Mouse (Mus musculus): ENCODE measurements around the gene Wwc2. TPM values are rescaled to one million over a fixed set of nuclear protein-coding genes. Genes with fewer than 3 reads are reported as not detected.

Gene Wwc2
- polyA plus RNA-seq, 1 experiment from 2014 or later = 4.7 TPM

DNA sequence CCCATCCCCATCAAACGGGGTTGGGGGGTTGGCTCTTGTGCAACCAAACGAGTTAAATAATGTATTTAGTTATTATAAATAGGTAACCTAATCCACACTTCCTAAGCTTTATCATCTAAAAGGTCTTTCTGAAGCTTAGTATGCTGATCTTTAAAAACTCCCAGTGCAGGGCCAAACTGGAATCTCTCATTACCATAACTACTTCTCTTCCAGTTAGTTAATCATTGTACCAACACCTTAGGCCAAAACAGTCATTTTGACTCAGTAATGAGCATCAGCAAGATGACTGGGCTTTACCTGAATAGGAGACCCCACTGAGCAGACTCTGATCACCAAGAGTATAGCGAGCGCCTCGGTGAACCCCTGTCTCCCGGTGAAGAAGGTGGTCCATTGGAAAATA is 4.7 kb upstream of the Wwc2 start:
- Histone ChIP-seq H3K4me3 (ENCODE audit: low read depth, low read length) (no peak overlapping the region), H3K4me1 (ENCODE audit: control insufficient read depth, insufficient read depth, low read length) (peaks cover 6% of the 10 kb centered on the region), H3K9me3 (replicated peaks; ENCODE audit: control insufficient read depth, low read length, poor library complexity, severe bottlenecking) (no peaks in the 10 kb centered on the region), H3K9ac (ENCODE audit: low read depth, low read length) (no peak overlapping the region), H3K27me3 (ENCODE audit: control insufficient read depth, insufficient read depth, low read depth, low read length) (no peaks in the 10 kb centered on the region), H3K4me2 (ENCODE audit: low read length) (no peak overlapping the region), H3K27ac (ENCODE audit: low read length) (no peak overlapping the region), H3K36me3 (ENCODE audit: control insufficient read depth, insufficient read depth, low read length) (no peaks in the 10 kb centered on the region)
- no peak for ATAC-seq
- WGBS = 81% methylated on average over 6 of the region's 6 CpGs

DNA sequence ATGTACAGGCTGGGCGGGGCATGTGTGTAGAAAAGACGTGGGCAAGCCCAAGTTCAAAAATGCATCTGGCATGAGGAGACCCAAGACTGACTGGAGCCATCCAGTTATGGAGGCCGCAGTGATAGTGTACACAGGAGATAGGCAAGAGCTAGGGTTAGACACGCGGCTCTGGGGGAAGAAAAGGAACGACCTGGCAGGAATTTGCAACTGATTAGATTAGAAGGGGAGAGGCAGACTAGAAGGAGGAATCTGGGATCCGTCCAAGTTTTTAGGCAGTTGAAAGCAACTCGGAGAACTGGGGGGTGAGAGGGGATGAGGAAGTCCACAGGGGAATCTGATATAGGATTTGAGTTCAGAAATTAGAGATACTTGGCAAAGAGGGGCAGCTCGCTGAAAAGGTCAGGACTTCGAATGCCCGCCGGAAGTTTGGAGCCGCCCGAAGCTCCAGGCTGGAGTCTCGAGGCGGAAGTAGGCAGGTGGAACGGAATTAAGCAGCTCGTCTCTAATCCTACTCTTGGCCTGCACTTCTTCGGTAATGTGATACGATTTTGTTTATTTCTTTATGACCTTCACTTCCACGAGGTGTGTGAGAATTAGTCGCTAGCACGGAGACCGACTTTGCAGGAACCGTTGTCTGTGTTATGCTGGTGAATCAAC is 4.0 kb upstream of the Wwc2 start:
- 70% methylated on average over 25 of the region's 25 CpGs for WGBS

DNA sequence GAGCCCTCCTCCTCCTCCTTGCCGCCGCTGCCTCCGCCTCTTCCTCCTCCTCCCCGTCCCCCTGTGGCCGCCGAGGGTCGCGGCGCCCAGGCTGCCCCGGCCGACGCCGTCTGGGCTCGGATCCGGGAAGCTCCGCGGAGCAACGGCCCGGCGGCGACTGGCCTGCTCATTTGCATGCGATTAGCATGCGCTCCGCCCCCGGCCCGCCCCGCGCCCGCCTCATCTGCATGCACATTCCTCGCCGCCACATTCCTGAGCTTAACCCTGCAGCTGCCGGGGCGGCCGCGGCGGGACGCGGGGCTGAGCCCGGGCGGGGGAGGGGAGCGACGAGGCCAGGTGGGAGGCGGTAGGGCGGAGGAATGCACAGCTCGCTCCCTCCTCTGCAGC is 345 bp downstream of the Wwc2 start:
- WGBS = under 1% methylated on average over 36 of the region's 45 CpGs
- ATAC-seq = peak; percentile 95

More for the DNA sequence above, 4.0 kb upstream of the Wwc2 start:
- Histone ChIP-seq H3K4me3 (ENCODE audit: low read depth, low read length) (no peak overlapping the region), H3K27me3 (ENCODE audit: control insufficient read depth, insufficient read depth, low read depth, low read length) (no peaks in the 10 kb centered on the region), H3K4me2 (ENCODE audit: low read length) (no peak overlapping the region), H3K4me1 (ENCODE audit: control insufficient read depth, insufficient read depth, low read length) (peaks cover 6% of the 10 kb centered on the region), H3K27ac (ENCODE audit: low read length) (no peak overlapping the region), H3K9ac (ENCODE audit: low read depth, low read length) (no peak overlapping the region), H3K9me3 (replicated peaks; ENCODE audit: control insufficient read depth, low read length, poor library complexity, severe bottlenecking) (no peaks in the 10 kb centered on the region), H3K36me3 (ENCODE audit: control insufficient read depth, insufficient read depth, low read length) (no peaks in the 10 kb centered on the region)
- no peak for ATAC-seq

GRCm38 (mm10) chr8:47989655-47990385 is 904 bp downstream of the Wwc2 start:
- ATAC-seq = peak; percentile 74
- WGBS = 1% methylated on average over 34 of the region's 66 CpGs
- Histone ChIP-seq H3K36me3 (ENCODE audit: control insufficient read depth, insufficient read depth, low read length) (no peaks in the 10 kb centered on the region), H3K4me2 (ENCODE audit: low read length) (peak overlapping the region; percentile 92), H3K4me1 (ENCODE audit: control insufficient read depth, insufficient read depth, low read length) (peaks cover 23% of the 10 kb centered on the region), H3K9me3 (replicated peaks; ENCODE audit: control insufficient read depth, low read length, poor library complexity, severe bottlenecking) (no peaks in the 10 kb centered on the region), H3K27me3 (ENCODE audit: control insufficient read depth, insufficient read depth, low read depth, low read length) (no peaks in the 10 kb centered on the region), H3K9ac (ENCODE audit: low read depth, low read length) (peak overlapping the region; percentile 93), H3K4me3 (ENCODE audit: low read depth, low read length) (peak overlapping the region; percentile 95), H3K27ac (ENCODE audit: low read length) (peak overlapping the region; percentile 74)

More for the DNA sequence above, 345 bp downstream of the Wwc2 start:
- peak overlapping the region; percentile 74 for H3K27ac ChIP-seq (ENCODE audit: low read length)
- H3K36me3 ChIP-seq (ENCODE audit: control insufficient read depth, insufficient read depth, low read length) = no peaks in the 10 kb centered on the region
- H3K4me2 ChIP-seq (ENCODE audit: low read length) = peak overlapping the region; percentile 92
- no peaks in the 10 kb centered on the region for H3K27me3 ChIP-seq (ENCODE audit: control insufficient read depth, insufficient read depth, low read depth, low read length)
- H3K9ac ChIP-seq (ENCODE audit: low read depth, low read length) = peak overlapping the region; percentile 93
- H3K4me3 ChIP-seq (ENCODE audit: low read depth, low read length) = peak overlapping the region; percentile 95
- H3K9me3 ChIP-seq (replicated peaks; ENCODE audit: control insufficient read depth, low read length, poor library complexity, severe bottlenecking) = no peaks in the 10 kb centered on the region
- H3K4me1 ChIP-seq (ENCODE audit: control insufficient read depth, insufficient read depth, low read length) = peaks cover 21% of the 10 kb centered on the region

GRCm38 (mm10) chr8:47989211-47989610 is 1.5 kb downstream of the Wwc2 start:
- Histone ChIP-seq H3K4me2 (ENCODE audit: low read length) (peak overlapping the region; percentile 92), H3K9me3 (replicated peaks; ENCODE audit: control insufficient read depth, low read length, poor library complexity, severe bottlenecking) (no peaks in the 10 kb centered on the region), H3K4me1 (ENCODE audit: control insufficient read depth, insufficient read depth, low read length) (peaks cover 23% of the 10 kb centered on the region), H3K9ac (ENCODE audit: low read depth, low read length) (peak overlapping the region; percentile 93), H3K4me3 (ENCODE audit: low read depth, low read length) (peak overlapping the region; percentile 95), H3K27me3 (ENCODE audit: control insufficient read depth, insufficient read depth, low read depth, low read length) (no peaks in the 10 kb centered on the region), H3K36me3 (ENCODE audit: control insufficient read depth, insufficient read depth, low read length) (no peaks in the 10 kb centered on the region), H3K27ac (ENCODE audit: low read length) (no peak overlapping the region)
- 22% methylated on average over 8 of the region's 8 CpGs for WGBS
- ATAC-seq = no peak

DNA sequence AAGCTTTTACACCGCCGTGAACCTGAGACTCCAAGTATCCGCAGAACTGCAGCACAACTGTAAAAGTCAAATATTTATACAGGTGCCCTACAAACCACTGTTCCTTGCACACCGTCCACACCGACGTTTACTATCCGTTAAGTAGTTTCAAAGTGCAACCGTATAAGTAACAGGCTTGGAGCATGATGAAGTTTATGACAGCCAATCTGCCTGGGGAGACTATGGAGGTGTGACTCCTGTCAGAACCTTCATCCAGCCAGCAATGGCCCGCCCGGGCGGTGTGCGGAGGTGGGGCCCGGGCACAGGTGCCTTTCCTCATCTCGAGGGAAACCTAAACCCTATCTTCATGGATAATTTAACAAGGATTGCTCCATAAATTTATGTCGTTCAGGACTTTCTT is 2.6 kb downstream of the Wwc2 start:
- H3K27ac ChIP-seq (ENCODE audit: low read length) = no peak overlapping the region
- peaks cover 23% of the 10 kb centered on the region for H3K4me1 ChIP-seq (ENCODE audit: control insufficient read depth, insufficient read depth, low read length)
- no peaks in the 10 kb centered on the region for H3K27me3 ChIP-seq (ENCODE audit: control insufficient read depth, insufficient read depth, low read depth, low read length)
- no peaks in the 10 kb centered on the region for H3K36me3 ChIP-seq (ENCODE audit: control insufficient read depth, insufficient read depth, low read length)
- H3K9ac ChIP-seq (ENCODE audit: low read depth, low read length) = no peak overlapping the region
- no peaks in the 10 kb centered on the region for H3K9me3 ChIP-seq (replicated peaks; ENCODE audit: control insufficient read depth, low read length, poor library complexity, severe bottlenecking)
- no peak overlapping the region for H3K4me3 ChIP-seq (ENCODE audit: low read depth, low read length)
- WGBS = 84% methylated on average over 15 of the region's 15 CpGs
- ATAC-seq = no peak
- H3K4me2 ChIP-seq (ENCODE audit: low read length) = no peak overlapping the region

GRCm38 (mm10) chr8:47985644-47986043 is 5.1 kb downstream of the Wwc2 start:
- WGBS = 53% methylated on average over 10 of the region's 10 CpGs
- no peak for ATAC-seq
- Histone ChIP-seq H3K4me3 (ENCODE audit: low read depth, low read length) (no peak overlapping the region), H3K4me2 (ENCODE audit: low read length) (no peak overlapping the region), H3K4me1 (ENCODE audit: control insufficient read depth, insufficient read depth, low read length) (peaks cover 17% of the 10 kb centered on the region; the same call in 1 of the 2 replicates), H3K36me3 (ENCODE audit: control insufficient read depth, insufficient read depth, low read length) (no peaks in the 10 kb centered on the region), H3K27ac (ENCODE audit: low read length) (no peak overlapping the region), H3K9me3 (replicated peaks; ENCODE audit: control insufficient read depth, low read length, poor library complexity, severe bottlenecking) (no peaks in the 10 kb centered on the region), H3K9ac (ENCODE audit: low read depth, low read length) (no peak overlapping the region), H3K27me3 (ENCODE audit: control insufficient read depth, insufficient read depth, low read depth, low read length) (no peaks in the 10 kb centered on the region)

DNA sequence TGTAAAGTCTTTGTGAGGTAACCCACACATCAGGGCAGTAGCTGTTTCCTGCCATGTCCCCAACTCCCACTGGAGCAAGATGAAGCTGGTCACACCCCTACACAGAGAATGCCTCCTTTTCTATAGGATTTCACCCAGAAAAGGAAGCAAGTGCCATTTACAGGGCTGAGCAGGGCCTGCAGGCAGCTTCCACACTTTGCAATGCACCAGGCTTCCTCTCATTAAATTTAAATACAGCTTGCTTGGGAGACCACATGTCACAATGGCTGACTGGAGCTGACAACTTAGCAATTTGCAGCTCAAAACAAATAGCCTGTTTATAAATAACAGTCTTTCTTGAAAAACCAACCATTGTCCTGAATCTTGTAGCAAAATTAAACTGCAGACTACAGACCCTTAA is 5.5 kb downstream of the Wwc2 start:
- no peak overlapping the region for H3K27ac ChIP-seq (ENCODE audit: low read length)
- peaks cover 17% of the 10 kb centered on the region; the same call in 1 of the 2 replicates for H3K4me1 ChIP-seq (ENCODE audit: control insufficient read depth, insufficient read depth, low read length)
- H3K27me3 ChIP-seq (ENCODE audit: control insufficient read depth, insufficient read depth, low read depth, low read length) = no peaks in the 10 kb centered on the region
- no peaks in the 10 kb centered on the region for H3K9me3 ChIP-seq (replicated peaks; ENCODE audit: control insufficient read depth, low read length, poor library complexity, severe bottlenecking)
- no peak overlapping the region for H3K4me3 ChIP-seq (ENCODE audit: low read depth, low read length)
- H3K4me2 ChIP-seq (ENCODE audit: low read length) = no peak overlapping the region
- ATAC-seq = no peak
- no peak overlapping the region for H3K9ac ChIP-seq (ENCODE audit: low read depth, low read length)
- no peaks in the 10 kb centered on the region for H3K36me3 ChIP-seq (ENCODE audit: control insufficient read depth, insufficient read depth, low read length)

GRCm38 (mm10) chr8:47981075-47981474 is 9.6 kb downstream of the Wwc2 start:
- no peaks in the 10 kb centered on the region for H3K9me3 ChIP-seq (replicated peaks; ENCODE audit: control insufficient read depth, low read length, poor library complexity, severe bottlenecking)

More at GRCm38 (mm10) chr8:47981075-47981474, 9.6 kb downstream of the Wwc2 start:
- H3K9ac ChIP-seq (ENCODE audit: low read depth, low read length) = no peak overlapping the region
- H3K36me3 ChIP-seq (ENCODE audit: control insufficient read depth, insufficient read depth, low read length) = no peaks in the 10 kb centered on the region
- 94% methylated on average over 6 of the region's 6 CpGs for WGBS
- H3K4me1 ChIP-seq (ENCODE audit: control insufficient read depth, insufficient read depth, low read length) = peaks cover 6% of the 10 kb centered on the region; the same call in 1 of the 2 replicates
- no peak for ATAC-seq
- no peaks in the 10 kb centered on the region for H3K27me3 ChIP-seq (ENCODE audit: control insufficient read depth, insufficient read depth, low read depth, low read length)
- H3K4me2 ChIP-seq (ENCODE audit: low read length) = no peak overlapping the region
- no peak overlapping the region for H3K4me3 ChIP-seq (ENCODE audit: low read depth, low read length)
- no peak overlapping the region for H3K27ac ChIP-seq (ENCODE audit: low read length)

Data from midbrain, embryonic 16.5 days (tissue).